Mouse (Mus musculus) monocyte, adult 5-6 weeks (primary cell): Measurements from ENCODE around the gene Tnrc18. TPM values are rescaled to one million over a fixed set of nuclear protein-coding genes. Genes with fewer than 3 reads are reported as not detected.
"Not testable (repeated sequence)": the region's sequence is repeated elsewhere in the genome, so short reads cannot be mapped to it uniquely, and the experiment has no call there.

Source experiments
- ATAC-seq: fragments of 153-309, 156-312 bp; replicated peaks from 2 replicates; pipeline ENCODE4 v1.8.0; 2017; ENCODE audit warnings: mild to moderate bottlenecking; ENCODE audit not compliant: low TSS enrichment, insufficient number of reproducible peaks, severe bottlenecking, poor library complexity, low FRiP score
- total RNA-seq: library from RNA; stranded (forward); fragments of 200-1000, 200-491, 200-594 nt; gene quantifications from 3 replicates; pipeline ENCODE4 v1.2.3, GENCODE M21; 2017

Tnrc18 gene
- total RNA-seq, result 10.9 to 48.5 TPM (median 22.5 TPM) in 3 replicates

DNA sequence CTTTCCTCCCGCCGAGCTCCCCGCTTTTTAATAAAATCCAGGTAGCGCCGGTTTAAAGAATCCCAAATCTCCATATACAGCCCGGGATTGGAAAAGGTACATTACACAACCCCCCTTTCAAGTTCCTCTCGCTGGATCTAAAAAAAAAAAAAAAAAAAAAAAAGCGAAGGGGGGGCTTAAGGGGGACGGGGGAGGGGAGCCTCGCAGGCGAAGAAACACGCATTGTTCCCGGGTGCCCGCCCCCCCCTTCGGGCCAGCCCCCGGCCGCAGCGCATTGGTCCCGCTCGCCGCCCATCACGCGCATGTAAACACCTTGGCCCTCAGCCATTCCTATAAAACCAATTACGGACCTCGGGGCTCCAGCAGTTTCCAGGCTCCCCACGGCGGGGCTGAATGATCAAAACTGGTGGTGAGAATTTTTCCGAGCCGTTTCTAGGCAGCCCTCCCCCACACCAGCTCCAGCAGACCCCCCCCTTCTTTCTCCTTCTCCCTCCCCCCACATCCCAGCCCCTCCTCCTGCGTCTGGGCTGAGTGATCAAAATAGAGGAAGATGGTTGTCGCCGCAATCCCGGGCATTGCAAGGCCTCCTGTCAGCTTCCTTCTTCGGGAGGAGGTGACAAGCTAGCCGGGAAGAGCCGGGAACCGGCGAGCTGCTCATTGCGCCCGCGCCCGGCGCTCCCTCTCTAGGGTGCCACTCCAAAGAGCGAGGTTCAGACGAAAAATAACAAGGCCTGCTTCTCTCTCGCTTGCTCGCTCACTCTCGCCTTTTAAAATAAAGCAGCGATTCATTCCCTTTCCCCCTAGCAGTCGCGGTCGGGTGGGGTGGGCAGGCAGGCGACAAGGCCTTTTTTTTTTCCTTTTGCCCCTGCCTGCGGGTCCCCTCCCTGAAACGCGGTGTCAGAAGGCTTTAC, at the start of gene Tnrc18:
Tnrc18 (minus strand) TSS at position 139 of the 911 bp plus-strand sequence.
- ATAC-seq, result peak; percentile 65

DNA sequence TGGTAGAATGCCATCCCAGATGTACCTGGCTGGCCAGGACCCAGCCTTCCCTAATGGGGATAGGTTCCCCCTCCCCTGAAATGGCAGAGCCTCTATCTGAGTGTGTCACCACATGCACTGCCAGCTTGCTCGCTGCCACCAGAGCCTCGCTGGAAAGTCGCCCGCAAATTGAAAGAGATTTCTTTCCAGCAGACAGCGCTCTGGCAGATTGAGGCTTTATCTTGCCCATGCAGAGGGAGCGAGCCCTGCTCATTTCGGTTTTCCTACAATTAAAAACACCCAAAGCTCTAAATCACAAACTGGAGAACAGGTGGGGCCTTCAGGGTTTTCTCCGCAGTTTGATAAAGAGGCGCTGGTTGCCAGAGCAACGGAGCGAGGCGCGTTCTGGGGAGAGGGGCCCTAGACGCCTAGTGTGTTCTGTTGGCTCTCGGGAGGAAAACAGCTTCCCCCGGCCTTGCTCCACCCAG, 40.3 kb upstream of the Tnrc18 start:
- no peak for ATAC-seq

DNA sequence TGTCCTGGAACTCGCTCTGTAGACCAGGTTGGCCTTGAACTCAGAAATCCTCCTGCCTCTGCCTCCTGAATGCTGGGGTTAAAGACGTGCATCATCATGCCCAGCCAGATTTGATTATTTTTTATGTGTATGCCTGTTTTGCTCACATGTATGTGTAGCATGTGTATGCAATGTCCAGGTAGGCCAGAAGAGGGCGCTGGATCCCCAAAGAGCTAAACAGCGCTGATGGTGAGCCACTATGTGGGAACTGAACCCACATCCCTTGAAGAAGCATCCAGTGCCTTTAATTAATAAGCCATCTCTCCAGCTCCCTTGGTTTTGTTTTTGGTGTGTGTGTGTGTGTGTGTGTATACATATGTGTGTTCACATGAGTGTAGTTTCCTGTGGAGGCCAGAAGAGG, 38.9 kb upstream of the Tnrc18 start:
- ATAC-seq, result no peak

- ATAC-seq, result no peak
Measured at GRCm38 (mm10) chr5:142854877-142855276, 37.4 kb upstream of the Tnrc18 start.

DNA sequence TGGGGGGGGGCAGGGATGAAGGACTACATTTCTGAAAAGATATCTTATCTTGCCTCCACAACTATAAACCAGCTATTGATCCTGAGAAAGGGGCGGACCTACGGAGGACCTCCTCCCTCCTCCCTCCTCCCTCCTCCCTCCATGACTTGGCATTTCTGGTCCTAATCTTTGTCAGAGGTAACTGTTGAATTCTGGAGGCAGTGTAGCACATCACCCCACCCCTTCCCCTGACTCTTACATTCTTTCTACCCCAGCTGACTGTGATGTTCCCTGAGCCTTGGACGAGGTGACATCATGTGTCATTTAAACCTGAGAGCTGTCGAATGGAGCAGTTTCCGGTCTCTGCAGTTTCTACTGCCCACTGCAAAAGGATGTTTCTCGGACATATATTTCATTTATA, 36.1 kb upstream of the Tnrc18 start:
- no peak for ATAC-seq

- no peak for ATAC-seq
Measured at GRCm38 (mm10) chr5:142851681-142852049, 34.2 kb upstream of the Tnrc18 start.

DNA sequence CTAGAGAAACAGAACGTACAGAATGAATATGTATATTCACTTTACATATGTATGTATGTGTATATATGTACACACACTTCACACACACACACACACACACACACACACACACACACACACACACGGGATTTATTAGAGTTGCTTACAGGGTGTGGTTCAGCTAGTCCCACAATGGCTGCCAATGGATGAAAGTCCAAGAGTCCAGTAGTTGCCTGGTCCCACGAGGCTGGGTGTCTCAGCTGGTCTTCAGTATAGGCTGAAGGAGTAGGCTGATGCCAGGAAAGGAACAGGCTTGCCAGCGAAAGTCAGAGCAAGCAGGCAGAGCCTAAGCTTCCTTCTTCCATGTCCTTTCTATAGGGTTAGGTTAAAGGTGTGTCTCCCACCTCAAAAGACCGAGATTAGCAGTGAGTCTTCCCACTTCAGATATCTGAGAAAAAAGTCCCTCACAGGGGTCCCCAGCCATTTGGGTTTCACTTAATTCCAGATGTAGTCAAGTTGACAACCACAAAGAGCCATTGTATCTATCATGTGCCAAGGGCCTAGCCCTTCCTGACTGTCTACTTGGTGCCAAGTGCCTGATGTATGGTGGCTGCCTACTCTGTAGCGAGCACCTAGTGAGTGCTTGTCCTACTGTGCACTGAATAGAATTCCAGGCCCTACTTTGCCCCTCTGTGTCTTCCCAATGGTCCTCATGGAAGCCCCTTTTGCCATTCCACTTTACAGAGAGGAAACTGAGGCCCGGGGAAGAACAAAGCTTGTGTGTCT, 33.6 kb upstream of the Tnrc18 start:
- no peak for ATAC-seq

DNA sequence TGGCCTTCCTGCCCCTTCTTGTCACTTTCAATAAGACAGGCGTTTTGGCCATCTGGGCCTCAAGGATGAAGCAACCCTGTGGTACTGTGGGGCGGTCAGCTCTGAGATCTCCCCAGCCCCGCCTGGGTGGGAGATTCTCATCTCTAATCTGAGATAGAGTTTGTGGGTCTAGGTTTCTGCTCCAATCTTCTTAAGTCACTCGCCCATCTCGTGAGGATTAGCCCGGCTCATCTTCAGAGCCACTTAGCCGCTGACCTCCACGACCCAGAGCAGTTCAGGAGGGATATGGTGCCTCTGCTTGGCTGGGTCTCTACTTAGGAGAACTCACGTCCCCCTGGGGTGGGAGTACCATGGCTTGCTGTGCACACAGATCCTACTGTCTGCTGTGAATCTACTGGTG, 33.0 kb upstream of the Tnrc18 start:
- ATAC-seq, result no peak

- no peak for ATAC-seq
Measured at GRCm38 (mm10) chr5:142848911-142849310, 31.4 kb upstream of the Tnrc18 start.

GRCm38 (mm10) chr5:142848149-142848548, 30.7 kb upstream of the Tnrc18 start:
- ATAC-seq, result no peak

DNA sequence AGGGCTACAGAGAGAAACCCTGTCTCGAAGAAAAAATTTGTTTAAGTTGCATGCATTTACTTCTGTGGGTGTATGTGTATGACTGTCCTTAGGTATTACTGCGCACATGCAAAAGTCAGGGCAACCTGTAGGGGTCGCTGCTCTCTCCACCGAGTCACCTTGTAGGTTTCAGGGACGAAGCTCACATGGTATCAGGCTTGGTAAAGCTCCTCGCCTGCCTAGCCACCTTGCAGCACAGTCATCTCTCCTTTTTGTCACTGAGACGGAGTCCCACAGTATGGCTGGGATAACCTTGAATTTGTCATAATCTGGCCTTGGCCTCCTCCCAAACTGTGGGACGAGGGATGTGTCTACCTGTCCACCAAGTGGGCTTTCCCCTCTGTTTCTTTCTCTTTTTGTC, 27.0 kb upstream of the Tnrc18 start:
- 0 out of 2 replicates have a peak, but pooled peaks have one; percentile 61 for ATAC-seq

DNA sequence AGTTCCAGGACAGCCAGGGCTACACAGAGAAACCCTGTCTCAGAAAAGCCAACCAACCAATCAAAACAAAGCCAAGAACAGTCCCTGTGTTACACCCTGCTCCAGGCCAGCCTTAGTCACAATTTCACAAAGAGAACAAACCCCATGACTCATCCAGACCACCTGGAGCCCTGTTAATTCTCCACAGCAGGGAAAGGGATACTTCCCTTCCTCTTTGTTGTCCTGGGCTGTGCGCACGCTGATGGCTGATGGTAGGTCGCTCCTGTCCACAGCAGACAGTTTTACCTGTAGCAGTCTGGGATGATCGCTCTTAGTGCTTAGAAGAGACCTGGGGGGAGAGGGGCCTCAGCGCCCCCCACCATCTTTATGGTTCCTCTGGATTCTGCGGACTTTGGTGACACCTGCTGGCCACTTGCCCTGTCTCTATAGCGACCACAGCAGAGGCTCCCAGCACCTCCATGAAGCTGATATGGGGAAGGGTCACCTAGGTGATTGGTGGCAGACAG, 24.7 kb upstream of the Tnrc18 start:
- ATAC-seq, result no peak; the same call in 1 of the 2 replicates

GRCm38 (mm10) chr5:142841372-142842136, 24.1 kb upstream of the Tnrc18 start:
- ATAC-seq, result no peak

GRCm38 (mm10) chr5:142837427-142837826, 20.0 kb upstream of the Tnrc18 start:
- not testable (repeated sequence) for ATAC-seq

DNA sequence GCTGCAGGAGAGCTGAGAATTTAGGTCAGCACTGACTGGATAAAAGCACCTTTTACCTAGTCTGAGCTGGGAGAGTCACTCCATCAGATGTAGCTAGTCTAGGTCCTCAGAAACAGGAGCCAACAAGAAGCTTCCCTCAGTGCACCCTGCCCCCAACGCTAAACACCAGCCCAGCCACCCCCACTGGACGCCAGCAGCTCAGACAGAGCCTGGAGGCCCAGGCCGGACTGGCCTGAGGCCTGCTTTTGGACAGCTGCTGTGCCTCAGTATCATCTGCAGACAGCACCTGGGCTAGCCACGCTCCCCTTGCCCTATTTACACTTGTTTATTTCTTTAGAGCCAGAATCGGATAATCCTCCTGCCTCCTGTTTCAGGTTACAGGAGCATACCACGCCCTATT, 19.4 kb upstream of the Tnrc18 start:
- no peak for ATAC-seq

DNA sequence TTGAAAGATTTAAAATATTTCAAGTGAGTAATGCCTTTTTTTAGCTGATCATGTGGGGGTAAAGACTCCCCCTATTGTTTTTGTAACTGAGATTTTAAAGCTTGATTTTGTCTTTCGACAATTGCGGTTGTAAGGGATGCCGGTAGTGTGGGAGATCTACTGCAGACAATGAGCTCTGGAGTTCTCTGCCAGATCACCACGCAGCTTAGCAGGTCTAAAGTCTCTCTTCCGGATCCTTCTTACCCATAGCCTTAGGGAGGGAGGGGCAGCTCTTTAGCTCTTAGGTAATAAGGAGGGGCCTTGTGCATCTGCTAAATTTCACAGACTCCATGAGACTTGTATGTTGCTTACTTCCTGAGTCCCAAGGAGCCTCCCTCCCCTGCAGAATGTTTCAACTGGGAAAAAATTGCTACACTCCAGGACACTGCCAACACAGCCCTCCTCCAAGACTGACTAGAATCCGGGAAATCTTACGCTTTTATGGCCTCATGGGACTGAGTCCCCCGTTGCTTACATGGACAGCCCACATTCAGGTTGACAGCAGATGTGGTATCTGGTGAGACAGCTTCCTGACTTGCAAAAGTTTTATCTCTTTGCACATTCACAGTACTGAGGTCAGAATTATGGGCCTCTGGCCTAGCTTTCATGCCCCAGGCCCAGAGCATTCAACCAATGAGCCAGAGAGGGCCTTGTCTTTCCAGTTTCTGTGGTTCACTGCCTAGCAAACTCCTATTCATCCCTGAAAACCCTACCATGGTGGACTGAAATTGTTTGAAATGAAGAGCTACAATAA, 16.4 kb upstream of the Tnrc18 start:
- no peak for ATAC-seq

GRCm38 (mm10) chr5:142826131-142826530, 8.7 kb upstream of the Tnrc18 start:
- ATAC-seq, result no peak

- ATAC-seq, result no peak
Measured at GRCm38 (mm10) chr5:142825665-142826064, 8.2 kb upstream of the Tnrc18 start.
